Mouse (Mus musculus) embryo, embryonic 10.5 days (tissue): ENCODE measurements around the gene Kcnk1.

Experiments
- DNase-seq: peaks from one replicate; pipeline ENCODE4 v3.0.0-alpha.2; 2015; ENCODE audit warnings: low spot score

Kcnk1 gene

GRCm38 (mm10) chr8:125996031-125996839 is 1.3 kb downstream of the Kcnk1 start:
- DNase-seq, result no peak

DNA sequence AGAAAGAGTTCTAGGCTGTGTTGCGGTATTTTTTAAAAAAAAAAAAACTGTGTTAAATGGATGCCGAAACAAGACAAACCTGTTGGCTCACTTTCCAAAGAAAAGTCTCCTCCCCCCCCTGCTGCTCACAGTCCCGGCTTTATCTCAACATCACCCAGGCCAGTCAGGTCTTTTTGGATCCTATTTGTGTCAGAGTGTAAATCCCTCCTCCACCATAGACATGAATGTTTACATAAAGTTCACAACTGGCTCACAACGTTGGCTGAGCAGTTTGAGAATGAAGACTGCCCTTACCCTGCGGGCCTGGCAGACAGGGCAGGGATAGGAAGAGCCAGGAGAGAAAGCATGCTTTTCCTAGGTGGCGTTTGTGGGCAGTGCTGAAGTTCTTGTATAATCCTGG is 2.0 kb downstream of the Kcnk1 start:
- DNase-seq, result no peak

- DNase-seq, result no peak
Observed at GRCm38 (mm10) chr8:125997550-125997949, 2.6 kb downstream of the Kcnk1 start.

DNA sequence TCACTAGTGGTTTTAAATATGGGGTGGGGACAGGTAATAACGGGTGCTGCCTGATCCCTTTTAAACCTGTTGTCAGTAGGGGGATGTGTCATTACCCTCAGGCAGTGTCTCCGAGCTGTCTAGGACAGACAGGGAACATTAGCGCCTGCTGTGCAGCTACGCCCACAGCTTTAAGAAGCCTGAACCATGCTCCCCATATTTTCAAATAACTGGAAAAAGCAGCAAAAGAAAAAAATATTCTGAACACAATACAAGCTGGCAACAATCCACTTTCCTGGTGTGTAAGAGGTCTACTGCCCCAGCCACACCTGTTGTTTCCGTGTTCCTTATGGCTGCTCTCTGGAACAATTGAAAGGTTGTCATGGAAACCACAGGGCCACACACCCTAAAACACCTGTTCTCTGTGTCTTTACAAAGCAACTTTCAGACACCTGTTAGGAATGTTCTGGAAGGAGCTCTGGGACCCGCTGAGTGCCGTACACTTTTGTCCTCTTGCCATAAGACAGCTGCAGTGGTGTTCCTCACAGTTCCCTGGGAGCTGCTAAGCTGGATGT is 4.9 kb downstream of the Kcnk1 start:
- no peak for DNase-seq

GRCm38 (mm10) chr8:126003546-126003945 is 8.6 kb downstream of the Kcnk1 start:
- DNase-seq, result no peak

DNA sequence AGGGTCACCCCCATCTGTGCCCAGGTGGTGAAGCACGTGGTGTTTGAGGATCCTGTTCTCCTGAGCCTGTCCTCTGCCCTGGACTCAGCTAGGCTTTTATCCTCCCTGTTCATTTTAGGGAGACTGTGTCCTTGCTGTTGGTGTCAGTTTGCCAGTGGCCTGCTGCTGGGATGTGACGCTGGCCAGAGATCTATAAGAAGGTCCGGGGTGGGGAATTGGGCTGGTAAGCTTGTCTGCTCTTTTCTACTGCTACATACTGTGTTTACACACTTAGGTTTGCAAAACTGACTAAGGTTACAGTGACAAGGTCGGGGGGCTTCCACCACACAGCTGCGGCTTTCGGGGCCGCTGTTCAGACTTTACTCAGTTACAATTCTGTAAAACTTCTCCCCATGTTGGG is 10.0 kb downstream of the Kcnk1 start:
- DNase-seq, result no peak

DNA sequence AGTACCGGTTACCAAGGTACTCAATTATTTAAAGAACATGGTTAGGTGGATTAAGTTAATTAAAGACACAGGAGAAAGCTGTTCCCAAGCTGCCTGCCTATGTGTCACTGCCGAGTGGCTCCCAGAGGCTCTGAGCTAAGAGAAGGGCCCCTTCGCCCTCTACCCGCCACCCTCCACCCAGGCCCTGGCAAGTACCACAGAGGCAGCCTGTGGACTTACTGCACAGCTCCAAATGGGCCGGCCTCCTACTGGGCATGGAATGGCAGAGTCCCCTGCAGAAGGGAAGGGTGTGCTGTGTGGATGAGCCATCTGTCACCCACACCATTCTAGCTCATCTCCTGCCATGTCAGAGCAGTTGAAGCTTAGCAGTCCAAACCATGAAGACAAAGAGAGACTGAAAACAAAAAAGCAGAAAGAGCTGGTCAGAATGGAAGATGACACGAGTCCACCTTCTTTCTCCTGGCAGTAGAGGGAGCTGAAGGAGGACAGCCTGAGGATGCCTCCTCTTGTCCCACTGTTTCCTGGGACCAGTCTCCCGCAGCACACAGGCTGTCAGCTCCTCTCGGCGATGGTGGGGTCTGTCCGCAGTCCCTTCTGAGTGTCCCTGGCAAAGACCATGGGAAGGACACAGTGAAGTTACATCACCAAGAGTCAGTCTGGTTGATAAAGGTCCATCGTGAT is 11.5 kb downstream of the Kcnk1 start:
- DNase-seq, result no peak

GRCm38 (mm10) chr8:126007538-126008330 is 12.8 kb downstream of the Kcnk1 start:
- no peak for DNase-seq

DNA sequence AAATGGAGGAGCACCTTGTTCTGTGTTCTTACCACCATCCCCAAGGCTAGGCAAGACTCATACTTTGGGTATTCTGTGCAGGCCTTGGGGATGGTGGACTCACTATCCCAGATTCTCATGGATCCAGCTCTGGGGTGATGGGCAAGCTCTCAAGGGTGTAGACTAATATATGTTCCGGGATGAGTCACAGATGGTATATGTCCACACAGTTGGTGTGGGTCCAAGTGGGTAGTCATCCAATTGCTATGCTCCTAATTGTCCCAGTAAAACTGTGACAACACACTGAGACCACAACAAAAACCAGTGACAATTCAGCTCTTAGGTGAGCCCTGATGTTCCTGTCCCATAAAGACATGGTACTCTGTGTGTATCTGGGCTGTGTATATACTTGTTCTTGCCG is 14.0 kb downstream of the Kcnk1 start:
- DNase-seq, result no peak

- no peak for DNase-seq
Observed at GRCm38 (mm10) chr8:126010900-126011299, 15.9 kb downstream of the Kcnk1 start.

- DNase-seq, result no peak
Observed at GRCm38 (mm10) chr8:126012334-126012733, 17.4 kb downstream of the Kcnk1 start.

- DNase-seq, result no peak
Observed at GRCm38 (mm10) chr8:126013646-126014045, 18.7 kb downstream of the Kcnk1 start.

DNA sequence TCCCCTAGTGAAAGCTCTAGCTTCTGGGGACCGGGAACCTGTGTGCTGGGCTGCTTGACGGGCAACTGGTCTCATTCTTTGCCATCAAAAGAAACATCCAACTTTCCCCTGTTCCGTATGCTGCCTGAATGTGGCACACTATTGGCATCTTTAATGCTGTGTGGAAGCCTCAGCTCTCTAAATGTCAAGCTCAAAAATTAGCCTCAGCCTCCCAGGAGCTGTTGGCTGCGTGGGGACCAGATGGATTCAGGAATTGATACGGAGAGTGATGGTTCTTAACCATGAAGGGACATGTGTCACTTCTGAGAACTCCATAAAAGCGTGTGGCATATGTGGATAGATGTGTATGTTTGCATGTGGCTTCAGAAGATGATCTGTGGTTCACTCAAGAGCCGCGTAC is 27.0 kb downstream of the Kcnk1 start:
- no peak for DNase-seq

DNA sequence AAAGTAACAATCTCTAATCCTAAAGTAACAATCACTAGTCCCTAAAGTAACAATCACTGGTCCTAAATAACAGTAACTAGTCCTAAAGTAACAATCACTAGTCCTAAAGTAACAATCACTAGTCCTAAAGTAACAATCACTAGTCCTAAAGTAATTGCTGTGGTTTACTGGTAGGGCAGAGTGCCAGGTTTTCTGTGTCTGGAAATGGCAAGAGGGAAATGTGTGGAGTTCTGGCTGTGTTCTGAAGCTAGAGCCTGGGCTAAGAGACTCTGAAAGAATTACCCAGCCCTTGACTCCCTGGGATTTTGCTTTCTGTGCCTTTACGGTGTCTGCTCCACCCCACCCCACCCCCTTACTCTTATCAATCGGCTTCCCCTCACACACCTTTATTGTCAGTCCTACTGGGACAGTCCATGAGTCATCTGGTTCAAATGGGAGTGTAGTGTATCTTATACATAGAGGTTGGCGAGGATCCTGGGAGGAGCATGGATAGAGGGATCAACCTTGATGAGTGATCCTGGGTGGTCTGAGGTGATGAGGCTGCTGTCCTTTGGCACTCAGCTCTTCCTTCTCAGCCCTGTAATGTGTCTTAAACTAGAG is 28.8 kb downstream of the Kcnk1 start:
- no peak for DNase-seq

- no peak for DNase-seq
Observed at GRCm38 (mm10) chr8:126024891-126025290, 29.9 kb downstream of the Kcnk1 start.

DNA sequence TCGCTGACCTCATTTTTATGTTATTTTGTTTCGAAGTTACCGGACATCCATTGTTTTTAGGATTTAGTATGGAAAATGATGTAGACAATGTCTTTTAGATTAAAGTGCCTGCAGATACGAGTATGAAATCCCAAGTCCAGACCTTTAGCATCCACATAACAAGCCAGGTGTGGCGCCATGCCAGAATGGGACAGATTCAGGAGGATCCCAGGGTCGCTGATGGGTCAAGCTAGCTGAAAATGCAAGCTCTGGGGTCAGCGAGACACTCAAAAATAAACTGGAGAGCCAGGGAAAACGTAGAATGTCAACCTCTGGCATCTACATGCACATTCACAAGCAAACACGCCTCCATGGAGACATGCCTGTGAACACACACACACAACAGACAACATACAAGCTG is 31.2 kb downstream of the Kcnk1 start:
- no peak for DNase-seq

DNA sequence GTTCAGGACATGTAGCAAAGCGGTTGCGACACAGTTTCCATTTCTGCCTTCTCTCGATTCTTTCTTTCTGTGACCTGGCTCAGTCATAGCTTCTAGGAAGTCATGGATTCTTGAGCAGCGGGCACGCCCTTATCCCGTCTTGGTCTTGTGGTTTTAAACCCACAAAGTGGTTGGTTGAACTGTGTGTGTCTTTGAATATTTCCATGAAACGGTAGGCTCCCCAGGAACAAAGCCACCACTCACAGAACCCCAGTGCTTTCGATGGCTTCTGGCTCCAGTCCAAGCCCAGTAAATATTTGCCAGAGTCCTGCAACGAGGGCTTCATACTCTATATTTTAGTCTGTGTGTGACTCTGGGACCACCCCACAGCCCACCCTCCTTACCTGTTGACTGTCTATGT is 31.6 kb downstream of the Kcnk1 start:
- DNase-seq, result no peak

DNA sequence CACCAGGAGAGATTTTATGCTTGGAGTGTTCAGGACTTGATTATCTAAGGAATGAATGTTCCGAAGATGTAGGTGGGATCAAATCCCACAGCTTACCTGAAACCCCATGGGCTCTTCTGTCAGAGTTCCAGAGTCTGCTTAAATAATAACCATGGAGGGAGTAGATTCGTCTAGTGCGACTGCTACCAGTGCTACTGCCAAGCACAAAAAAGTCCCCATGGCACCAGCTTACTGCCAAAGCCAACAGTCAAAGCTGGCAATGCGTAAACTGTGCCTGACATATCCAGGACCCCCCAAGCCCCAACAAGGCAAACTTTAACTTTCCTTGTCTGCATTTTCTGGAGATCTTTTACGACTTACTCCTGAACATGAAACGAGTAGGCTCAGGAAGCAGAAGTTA is 32.5 kb downstream of the Kcnk1 start:
- DNase-seq, result no peak

DNA sequence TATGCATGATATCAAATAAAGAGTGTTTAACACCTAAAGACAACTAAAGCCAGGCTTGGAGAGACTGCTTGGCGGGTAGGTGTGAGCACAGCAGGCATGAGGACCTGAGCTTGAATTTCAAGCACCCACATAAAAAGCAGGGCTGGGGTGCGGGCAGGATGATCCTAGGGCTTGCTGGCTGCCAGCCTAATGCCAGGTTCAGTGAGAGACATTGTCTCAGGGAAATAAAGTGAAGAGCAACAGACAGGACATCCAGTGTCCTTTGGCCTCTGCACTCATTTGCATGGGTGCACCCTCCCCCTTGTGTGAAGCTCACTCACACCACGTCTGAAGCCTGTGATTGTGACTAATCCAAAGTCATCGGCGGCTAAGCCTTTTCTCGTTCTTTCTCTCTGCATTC is 34.0 kb downstream of the Kcnk1 start:
- no peak for DNase-seq

DNA sequence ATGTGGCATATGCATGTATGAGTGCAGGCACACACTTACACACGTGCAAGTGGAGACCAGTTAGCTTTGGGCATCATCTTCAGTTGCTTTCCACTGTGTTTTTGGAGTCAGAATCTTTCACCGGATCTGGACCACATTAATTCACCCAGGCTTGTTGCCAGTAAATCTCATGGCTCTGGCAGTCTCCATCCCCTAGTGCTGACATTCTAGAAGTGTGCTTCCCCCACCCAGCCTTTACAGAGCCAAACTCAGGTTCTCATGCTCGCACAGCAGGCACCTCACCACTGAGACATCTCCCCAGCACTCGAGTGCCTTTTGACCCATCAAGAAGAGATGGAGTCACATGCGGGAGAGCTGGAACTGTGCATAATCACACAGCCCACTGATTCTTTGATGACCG is 37.8 kb downstream of the Kcnk1 start:
- no peak for DNase-seq

GRCm38 (mm10) chr8:126035046-126035445 is 40.1 kb downstream of the Kcnk1 start:
- DNase-seq, result no peak

DNA sequence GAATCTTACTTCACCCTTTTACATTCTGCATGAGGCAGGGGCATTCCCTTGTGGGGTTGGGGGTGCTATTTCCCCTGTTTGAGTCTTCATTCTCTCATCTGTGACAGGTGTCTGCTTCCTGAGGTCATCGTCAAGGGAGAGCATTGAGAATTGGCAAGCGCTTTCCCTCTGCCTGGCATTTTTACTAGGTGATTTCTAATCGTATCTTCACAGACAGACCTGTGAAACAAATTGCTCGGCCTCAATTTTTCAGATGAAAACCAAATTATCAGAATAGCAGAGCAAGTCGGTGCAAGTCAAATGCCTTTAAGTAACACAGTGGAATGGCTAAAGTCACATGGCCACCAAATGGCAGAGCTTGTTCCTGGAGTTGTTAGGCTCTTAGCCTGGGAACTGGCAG is 41.4 kb downstream of the Kcnk1 start:
- DNase-seq, result no peak
